Mouse (Mus musculus): ENCODE measurements around the gene Nova2. TPM values are rescaled to one million over a fixed set of nuclear protein-coding genes. Genes with fewer than 3 reads are reported as not detected.

Gene Nova2
- total and polyA plus RNA-seq, 3 experiments: 1.9 to 4.6 (median 3.5) TPM

DNA sequence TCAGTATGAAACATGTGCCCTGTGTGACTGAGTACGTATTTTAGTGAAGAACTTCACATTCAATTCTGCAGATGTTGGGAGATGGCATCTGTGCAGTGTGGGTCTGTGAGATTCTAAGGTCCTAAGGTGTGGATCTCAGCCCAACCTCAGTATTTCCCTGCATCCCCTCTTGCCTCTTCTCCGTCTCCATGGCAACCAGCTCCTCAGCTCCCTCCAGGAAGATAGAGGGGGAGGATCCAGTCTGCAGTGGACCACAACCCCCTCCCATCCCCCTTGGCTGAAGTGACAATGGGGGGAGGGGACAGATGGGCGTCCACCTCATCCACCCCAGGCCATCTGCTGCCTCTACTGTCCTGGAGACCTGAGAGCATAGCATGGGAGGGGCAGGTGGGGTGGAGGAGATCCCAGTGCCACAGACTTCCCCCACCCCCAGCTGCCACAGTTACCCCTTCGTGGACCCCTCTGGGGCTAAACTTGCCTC is 1.9 kb upstream of the Nova2 start:
- DNase-seq: no peak

DNA sequence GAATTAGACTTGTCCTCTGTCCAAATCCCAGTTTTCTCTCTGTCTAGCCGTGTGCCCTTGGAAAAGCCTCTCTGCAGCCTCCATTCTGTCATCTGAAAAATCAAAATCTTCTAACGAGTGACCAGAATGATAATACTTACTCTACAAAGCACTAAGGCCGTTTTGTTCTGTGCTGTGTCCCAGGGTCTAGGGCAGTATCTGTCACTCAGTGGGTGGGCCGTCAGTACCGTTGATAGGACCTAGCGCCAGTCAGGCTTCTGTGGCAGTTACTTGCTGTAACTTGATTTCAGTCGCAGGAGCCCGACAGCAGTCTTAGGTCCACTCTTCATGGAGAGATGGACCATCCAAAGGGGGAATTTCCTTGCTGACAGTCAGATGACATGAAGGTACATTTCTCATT is 1.4 kb upstream of the Nova2 start:
- DNase-seq: no peak

DNA sequence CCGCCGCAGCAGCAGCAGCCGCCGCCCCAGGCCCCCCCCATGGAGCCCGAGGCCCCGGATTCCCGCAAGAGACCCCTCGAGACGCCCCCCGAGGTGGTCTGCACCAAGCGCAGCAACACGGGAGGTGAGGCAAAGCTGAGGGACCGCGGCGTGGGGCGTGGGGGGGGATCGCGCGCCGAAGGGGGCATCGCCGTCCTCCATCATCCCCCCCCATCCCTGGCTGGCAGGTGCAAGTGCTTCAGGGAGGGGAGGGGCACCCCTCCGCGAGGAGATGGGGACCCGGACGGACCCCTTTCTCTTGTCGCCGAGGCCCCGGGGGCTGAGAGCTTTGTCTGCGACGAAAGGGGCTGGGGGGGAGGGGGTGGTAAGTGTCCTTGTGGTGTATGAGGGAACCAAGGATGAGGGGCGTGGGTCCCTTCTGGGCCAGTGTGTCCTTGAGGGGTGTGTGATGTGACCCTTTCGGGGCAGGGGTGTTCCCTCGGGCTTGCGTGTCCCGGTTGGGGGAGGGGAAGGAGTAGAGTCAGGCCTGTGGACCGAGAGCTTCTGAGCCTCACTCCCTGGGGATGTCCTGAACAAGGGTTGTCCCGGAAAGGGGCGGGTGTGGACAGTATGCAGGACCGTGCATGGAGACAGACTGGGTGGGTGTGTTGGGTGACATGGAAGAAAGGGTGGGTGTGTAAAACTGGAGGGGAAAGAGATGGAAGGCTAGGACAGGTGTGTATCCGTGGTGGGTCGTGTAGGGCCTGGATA is 528 bp downstream of the Nova2 start:
- DNase-seq: peak; percentile 58

DNA sequence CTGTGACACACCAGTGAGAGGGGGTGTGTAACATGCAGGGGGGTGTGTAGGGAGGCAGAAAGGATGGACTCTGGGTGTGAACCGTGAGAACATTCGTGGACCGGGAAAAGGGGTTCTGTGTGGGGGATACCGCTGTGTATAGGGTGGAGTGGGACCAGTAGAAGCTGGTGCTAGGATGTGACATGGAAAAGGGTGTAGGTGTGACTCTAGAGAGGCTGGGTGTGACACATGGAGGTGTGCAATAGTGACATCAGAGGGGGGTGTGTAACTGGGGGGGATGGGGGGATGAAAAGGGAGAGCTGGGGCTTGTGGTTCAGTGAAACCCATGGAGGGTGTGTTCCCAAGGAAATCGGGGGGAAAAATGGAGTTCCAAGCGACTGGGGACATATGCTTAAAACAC is 1.2 kb downstream of the Nova2 start:
- no peak for DNase-seq

DNA sequence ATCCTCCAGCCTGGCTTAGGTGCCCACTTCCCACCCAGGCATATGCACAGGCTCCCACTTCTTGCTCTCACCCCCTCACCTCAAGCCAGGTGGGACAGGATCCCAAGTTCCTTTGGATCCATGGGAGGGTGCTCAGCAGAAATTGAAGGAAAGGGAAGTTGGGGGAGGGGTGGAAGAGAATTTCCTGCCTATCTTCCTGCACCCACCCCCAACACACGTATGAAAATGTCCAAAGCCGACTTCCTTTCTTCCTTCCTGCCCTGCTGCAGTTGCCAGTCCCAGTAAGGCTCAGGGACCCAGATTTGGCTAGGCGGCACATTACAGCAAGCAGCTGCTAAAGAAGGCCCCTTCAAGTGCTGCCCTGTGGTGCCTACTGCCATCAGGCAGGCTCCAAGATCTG is 2.1 kb downstream of the Nova2 start:
- DNase-seq: peak; percentile 42

DNA sequence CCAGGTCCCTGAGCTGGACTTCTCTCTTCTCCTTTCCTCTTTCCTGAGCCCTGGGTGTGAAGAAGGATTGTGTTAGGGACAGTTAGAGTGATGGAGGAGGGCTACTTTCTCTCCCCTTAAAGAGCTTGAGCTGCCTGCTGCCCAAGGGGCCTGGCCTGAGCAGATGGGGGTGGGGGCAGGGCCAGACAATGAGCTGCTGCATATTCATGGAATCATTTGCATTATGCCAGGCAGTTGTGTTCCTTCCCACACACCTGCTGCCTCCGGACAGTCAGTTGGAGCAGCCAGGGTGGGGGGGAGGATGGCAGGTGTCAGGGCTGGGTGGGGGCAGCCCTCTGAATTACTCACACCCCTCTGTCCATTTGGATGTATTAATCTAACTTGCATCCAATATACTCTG is 16.7 kb downstream of the Nova2 start:
- no peak for DNase-seq

DNA sequence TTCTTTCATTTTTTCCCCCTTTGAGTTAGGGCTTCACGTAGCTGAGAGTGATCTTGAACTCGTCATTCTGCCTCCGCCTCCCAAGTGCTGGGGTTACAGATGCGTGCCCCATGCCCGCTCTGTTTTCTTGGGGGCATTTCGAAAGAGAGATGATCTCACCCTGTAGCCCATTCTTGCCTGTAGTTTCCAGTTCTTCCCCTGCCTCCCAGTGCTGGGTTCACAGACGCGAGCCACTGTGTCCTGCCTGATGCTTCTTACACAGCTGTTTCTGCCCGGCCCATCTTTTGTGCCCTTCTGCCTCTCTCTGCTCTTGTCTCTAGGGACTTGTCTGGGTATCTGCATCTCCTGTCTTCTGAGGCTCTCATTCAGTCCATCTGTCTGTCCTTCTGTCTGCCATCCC is 17.1 kb downstream of the Nova2 start:
- DNase-seq: no peak

DNA sequence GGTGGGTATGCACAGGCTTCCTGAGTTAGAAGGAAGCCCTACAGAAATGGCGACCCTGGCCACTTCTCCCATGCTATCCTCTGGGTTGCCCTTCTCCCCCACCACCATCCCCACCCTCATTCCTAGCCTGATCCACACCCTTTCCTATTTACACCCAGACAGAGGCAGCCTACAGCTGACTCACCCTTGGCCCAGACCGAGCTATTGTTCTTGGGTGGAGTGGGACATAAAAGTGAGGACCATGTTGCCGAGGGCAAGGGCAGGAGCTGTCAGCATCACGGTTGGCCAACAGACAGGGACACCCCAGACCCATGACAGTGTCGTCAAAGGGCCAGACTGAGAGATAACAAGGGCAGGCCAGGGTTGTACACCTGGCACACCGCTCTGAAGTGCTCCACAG is 22.5 kb downstream of the Nova2 start:
- peak; percentile 64 for DNase-seq

DNA sequence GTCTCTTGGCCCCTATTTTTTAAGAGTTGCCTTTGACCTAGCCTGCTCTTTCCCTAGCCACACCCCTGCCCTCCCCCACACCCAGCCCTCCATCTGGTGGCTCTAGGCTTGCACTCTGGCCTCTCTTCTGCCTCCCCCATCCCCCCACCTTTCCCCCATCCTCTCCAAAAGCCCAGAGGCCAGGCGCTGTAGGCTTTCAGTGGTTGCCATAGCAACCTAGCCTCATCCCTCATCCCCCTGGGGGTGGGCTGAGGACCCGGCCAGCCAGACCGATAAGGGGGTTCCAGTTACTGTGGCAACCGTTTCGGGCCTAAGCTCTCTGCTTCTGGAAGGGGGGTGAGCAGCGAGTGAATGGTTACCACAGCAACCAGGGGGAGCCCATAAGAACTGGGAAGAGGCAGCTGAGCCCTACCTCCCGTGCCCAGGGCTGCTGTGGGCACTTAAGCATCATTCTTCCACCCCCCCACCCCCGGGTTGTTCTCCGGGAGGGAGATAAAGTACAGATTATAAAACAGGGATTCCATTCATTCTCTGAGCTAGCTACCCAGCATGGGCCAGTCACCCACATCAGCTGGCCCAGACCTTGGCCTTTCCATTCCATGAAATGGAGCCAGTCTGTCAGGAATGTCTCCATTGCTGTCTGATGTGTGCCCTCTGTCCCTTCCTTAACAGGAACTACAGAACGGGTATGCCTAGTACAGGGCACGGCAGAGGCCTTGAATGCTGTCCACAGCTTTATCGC is 24.3 kb downstream of the Nova2 start:
- DNase-seq: no peak

DNA sequence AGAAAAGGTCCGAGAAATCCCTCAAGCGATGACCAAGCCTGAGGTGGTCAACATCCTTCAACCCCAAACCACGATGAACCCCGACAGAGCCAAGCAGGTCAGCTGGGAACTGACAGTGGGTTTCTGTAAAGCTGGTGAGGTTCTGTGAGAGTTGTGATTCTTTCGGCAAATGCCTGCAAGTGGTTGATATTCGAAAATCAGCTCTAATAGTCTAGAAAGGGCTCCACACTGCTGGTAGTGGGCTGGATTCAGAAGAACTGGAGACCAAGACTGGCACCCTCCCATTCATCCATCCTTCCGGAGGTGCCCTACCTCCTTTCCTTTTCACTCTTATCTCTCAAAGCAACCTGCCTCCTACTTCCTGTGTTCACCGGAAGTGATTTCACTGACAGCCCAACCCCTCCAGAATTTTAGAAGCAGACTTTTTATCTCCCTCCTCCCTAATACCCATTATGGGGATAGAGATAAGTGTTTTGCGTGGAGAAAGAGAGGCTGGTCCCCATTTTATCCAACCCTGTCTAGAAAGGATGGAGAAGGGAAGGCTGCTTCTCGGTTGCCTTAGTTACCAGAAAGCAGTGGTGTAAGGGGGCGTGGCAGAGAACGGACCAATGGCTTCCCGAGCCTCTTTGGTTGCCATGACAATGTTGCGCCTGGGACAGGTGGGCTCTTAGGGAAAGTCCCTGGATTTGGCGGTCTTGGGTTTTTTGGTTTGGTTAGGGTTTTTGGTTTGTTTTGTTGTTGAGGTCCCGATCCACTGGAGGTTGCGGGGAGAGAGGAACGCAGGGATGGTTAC is 25.0 kb downstream of the Nova2 start:
- no peak for DNase-seq

DNA sequence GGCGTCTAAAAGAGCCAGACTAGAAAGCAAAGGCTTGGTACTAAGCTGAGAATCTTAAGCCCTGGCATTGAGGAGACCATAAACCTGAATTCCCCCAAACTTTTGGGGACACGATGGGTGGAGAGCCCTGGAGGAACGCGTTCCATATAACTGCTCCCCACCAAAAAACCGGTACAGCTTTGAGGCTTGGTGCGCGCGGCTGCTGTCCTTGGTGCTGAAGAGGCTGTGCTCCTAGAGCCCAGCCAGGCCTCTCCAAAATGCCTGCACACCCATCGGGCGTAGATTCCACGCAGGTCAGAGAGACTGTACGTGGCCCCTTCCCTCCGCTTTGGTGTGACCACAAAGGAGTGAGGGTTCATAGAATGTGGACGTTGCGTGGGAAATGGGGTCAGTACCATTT is 25.7 kb downstream of the Nova2 start:
- DNase-seq: peak; percentile 67

DNA sequence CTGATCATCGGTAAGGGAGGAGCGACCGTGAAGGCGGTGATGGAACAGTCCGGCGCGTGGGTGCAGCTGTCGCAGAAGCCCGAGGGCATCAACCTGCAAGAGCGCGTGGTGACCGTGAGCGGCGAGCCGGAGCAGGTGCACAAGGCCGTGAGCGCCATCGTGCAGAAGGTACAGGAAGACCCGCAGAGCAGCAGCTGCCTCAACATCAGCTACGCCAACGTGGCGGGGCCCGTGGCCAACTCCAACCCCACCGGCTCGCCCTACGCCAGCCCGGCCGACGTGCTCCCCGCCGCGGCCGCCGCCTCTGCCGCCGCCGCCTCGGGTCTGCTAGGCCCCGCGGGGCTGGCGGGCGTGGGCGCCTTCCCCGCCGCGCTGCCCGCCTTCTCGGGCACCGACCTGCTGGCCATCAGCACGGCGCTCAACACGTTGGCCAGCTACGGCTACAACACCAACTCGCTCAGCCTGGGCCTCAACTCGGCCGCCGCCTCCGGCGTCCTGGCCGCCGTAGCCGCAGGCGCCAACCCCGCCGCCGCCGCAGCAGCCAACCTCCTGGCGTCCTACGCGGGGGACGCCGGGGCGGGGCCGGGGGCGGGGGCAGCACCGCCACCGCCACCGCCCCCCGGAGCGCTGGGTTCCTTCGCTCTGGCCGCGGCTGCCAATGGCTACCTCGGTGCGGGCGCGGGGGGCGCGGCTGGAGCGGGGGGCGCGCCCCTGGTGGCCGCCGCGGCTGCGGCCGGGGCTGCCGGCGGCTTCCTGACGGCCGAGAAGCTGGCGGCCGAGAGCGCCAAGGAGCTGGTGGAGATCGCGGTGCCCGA is 32.1 kb downstream of the Nova2 start:
- peak; percentile 88 for DNase-seq

DNA sequence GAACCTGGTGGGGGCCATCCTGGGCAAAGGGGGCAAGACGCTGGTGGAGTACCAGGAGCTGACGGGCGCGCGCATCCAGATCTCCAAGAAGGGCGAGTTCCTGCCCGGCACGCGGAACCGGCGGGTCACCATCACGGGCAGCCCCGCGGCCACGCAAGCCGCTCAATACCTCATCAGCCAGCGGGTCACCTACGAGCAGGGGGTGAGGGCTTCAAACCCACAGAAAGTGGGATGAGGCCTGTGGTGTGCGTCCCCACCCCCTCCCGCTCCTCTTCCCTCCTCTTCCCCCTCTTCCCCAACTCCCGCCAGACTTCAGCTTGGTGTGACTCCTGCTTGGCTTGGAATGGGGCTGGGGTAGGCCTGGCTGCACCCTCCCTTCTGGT is 32.7 kb downstream of the Nova2 start:
- DNase-seq: no peak

DNA sequence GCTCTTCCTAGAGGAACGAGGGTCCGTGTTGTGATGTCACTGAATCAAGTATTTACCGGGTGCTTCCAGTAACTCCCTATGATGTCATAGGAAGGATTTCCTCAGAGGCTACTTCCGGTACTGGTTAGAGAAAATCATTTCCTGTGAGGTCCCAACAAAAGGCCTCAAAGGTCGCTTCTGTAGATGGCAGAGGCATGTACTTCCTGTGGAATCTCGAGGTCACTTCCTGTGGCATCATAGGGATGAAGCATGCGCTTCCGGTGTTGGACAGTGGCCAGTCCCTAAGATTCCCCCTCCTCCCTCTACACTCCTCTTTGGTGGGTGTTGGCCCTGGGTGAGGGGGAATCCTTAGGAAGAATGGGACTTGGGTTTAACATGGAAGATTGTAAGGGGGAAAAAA is 33.8 kb downstream of the Nova2 start:
- peak; percentile 39 for DNase-seq

DNA sequence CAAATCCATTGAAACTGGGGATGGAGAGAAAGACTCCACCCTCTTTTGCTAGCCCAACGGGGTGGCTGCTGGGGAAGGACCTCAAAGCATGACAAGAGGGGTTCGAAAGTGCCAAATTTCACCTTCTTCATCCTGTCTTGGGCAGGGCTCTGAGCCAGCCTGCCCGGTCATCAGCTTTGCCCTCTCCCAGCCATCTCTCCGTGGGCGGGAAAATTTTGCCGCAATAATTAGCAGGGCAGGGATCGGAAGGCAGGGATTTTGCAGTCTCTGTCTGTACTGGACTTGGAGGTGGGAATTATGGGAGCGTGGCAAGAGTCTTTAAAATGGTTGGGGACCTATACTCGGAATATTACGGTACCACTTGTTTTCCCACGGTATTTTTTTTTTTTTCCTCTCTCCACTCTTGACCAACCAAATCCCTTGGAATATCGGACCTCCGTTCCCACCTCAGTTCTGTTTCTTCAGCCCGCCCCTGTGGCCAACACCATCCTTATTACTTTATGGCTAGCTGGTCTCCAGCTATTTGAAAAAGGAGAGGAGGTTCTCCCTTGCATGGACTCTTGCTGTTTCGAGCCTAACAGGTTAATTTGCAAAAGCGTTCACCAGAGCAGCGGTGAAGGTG is 36.6 kb downstream of the Nova2 start:
- DNase-seq: no peak

DNA sequence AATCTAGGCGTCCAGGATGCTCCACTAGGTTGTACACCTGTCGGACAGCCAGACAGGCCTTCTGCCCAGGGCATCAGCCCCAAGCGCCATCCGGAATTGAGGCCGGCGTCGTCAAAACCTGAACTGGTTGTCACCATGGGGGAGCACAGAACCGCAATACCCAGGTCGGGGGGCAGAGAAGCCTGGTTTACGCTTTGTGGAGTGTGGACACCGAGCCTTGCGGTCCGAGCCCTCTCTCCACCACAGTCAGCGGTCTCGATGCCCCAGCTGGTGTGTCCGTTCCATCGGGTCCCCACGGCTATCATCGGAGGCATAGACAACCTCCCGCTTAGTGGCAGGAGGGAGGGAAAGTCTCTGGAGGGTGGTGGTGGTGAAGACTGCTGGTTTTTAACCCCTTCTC is 37.1 kb downstream of the Nova2 start:
- DNase-seq: no peak

DNA sequence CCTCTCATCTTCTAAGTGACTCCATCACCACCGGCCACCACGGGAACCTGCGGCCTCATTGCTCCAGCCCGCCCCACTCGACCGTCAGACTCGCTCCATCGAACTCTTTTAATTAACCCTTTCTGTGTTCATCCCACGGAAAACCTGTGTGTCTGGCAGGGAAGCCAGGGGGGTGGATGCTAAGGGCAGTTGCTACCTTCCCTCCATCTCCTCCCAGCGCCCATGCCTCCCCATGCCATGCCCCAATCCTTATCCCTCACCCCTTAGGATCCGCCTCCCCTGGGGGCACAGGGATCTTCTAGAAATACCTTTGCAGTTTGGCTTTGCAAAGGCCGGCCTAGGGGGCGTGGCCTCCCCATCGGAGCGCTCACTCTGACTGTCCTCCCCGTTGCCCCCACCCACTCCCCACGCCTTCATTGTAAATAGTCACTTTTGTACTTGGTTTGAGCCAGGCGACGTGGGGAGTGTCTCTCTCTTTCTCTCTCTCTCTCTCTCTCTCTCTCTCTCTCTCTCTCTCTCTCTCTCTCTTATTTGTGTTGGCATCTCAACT is 37.7 kb downstream of the Nova2 start:
- DNase-seq: no peak

DNA sequence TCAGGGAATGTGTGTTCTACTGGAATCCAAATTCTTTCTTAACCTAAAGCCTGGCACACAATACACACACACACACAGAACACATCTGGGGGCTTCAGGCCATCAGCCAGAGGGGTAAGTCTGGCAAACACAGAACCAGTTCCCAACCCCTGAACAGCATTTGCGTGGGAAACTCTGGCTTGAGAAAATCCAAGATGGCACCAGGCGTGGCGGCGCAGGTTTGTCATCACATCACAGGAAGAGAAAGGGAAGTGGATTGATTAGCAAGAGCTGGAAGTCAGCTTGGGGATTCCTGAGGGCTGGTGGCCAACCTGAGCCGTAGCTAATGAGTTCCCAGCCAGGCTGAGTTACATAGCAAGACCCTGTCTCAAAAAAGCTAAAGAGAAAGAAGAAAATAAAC is 39.6 kb downstream of the Nova2 start:
- no peak for DNase-seq

DNA sequence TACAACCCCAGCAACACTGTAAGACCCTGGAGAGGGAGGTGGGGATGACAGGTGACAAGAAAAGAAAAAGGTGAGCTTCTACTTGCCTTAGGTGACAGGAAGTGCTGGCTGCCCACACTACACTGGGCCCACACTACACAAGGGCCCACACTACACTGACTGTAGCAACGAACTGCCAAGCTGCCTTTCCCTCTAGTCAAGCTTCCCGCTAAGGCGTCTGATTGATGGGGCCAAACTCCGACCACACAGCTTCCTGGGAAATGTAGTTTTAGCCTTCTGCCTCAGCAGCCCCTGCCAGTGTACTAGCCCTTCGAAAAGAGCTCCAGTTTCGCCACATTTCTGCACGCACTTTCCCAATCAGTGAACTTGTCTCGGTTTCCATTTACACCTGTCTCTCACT is 41.9 kb downstream of the Nova2 start:
- no peak for DNase-seq

DNA sequence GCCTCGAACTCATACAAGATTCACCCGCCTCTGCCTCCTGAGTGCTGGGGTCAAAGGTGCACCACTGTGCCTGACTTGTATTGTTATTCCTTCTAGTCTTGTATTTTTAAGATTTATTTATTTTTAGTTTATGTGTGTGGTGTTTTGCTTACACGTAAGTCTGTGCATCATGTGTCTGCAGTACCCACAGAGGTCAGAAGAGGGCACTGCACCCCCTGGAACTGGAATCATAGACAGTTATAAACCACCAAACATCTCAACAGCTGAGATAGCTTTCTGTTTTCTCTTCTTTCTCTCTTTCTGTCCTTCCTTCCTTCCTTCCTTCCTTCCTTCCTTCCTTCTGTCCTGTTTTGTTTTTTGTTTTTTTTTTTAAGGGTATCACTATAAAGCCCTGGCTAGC is 45.3 kb downstream of the Nova2 start:
- no peak for DNase-seq

DNA sequence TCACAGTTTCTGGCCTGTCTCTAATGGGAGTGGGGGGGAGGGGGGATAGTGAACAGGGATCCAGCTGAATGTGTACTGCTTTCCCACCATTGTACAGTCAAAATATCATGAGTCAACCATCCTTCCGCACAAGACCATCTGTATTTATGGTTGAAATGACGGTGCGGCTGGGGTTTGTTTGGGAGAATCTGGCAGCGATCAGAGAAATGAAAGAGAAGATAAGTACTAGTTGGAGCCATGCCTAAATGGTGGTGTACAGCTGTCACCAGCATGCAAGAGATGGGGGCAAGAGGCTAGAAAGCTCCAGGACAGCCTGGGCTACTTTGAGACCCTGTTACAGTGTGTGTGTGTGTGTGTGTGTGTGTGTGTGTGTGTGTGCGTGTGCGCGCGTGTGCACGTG is 52.7 kb downstream of the Nova2 start:
- no peak for DNase-seq

All from adrenal gland, adult 2 months (tissue).